13 mouse cellular contexts compared by ENCODE assay signal in genomic region chr9:103759829-103760228, GRCm38 (mm10). TPM values are rescaled to one million over a fixed set of nuclear protein-coding genes. Genes with fewer than 3 reads are reported as not detected.
DNase-seq lines count a peak whose midpoint lies in the region; ATAC-seq and TF ChIP-seq lines count a peak whose summit lies in the region.
"Had no signal": no experiment of that assay in that cellular context is flagged by ENCODE, and none has a peak within 500 bp of the region (broad histone marks: within the 10 kb centered on the region; RNA-seq: fewer than 3 reads in every experiment).

No protein-coding gene starts in this region.

- no peaks in the 10 kb centered on the region for H3K9me3 ChIP-seq in heart, embryonic 14.5 days (ENCODE audit: control insufficient read depth, low read length)
- H3K9me3 ChIP-seq in forebrain, embryonic 10.5 days = no peaks in the 10 kb centered on the region
- H3K9me3 ChIP-seq in hindbrain, postnatal 0 days (ENCODE audit: low read length) = no peaks in the 10 kb centered on the region
- H3K9me3 ChIP-seq: intestine, embryonic 15.5 days had no signal

- H3K9ac ChIP-seq in heart, embryonic 14.5 days (ENCODE audit: low read length) = peak overlapping the region; percentile 83
- no peak overlapping the region for H3K9ac ChIP-seq in hindbrain, postnatal 0 days (replicated peaks; ENCODE audit: low read length)
- H3K9ac ChIP-seq: intestine, embryonic 15.5 days had no signal

- intact Hi-C loops in heart, postnatal 25 days (cut with DNase I) = loop anchor here (1.0 to 2.0 kb wide), 4 partner anchors 136 to 270 kb away; no protein-coding TSS in a partner anchor

- no peaks in the 10 kb centered on the region for H3K36me3 ChIP-seq in heart, embryonic 14.5 days (ENCODE audit: control insufficient read depth, insufficient read depth, low read length)
- no peaks in the 10 kb centered on the region for H3K36me3 ChIP-seq in forebrain, embryonic 10.5 days (replicated peaks)
- no peaks in the 10 kb centered on the region for H3K36me3 ChIP-seq in hindbrain, postnatal 0 days (ENCODE audit: insufficient read depth, low read length)
- H3K36me3 ChIP-seq: intestine, embryonic 15.5 days had no signal

- peak overlapping the region; percentile 40 to 64; a peak in 3 of 4 replicates for H3K4me3 ChIP-seq in heart, embryonic 14.5 days (ENCODE audit: control insufficient read depth in 1 of 2, insufficient read depth in 1 of 2, low read depth in 1 of 2, low read length in 2 of 2)
- peak overlapping the region; percentile 92; the same call in 1 of the 2 replicates for H3K4me3 ChIP-seq in cortical plate, adult 2 months (ENCODE audit: insufficient read depth, low read length)
- H3K4me3 ChIP-seq in forebrain, embryonic 10.5 days = peak overlapping the region; percentile 30; the same call in 1 of the 2 replicates
- H3K4me3 ChIP-seq in hindbrain, postnatal 0 days (ENCODE audit: low read length) = no peak overlapping the region; the same call in 1 of the 2 replicates

- H3K4me1 ChIP-seq in heart, embryonic 14.5 days (ENCODE audit: control insufficient read depth in 2 of 2, insufficient read depth in 2 of 2, low read length in 2 of 2) = peaks cover 8 to 24% of the 10 kb centered on the region in 2 experiments
- H3K4me1 ChIP-seq in cortical plate, adult 2 months (ENCODE audit: control insufficient read depth, insufficient read depth, low read length) = no peaks in the 10 kb centered on the region
- H3K4me1 ChIP-seq in forebrain, embryonic 10.5 days = peaks cover 36% of the 10 kb centered on the region
- H3K4me1 ChIP-seq in hindbrain, postnatal 0 days (ENCODE audit: insufficient read depth, low read length) = 0 out of 2 replicates have a peak, but pooled peaks cover 9% of the 10 kb centered on the region

- no peak for DNase-seq in heart, postnatal 25 days (ENCODE audit: low spot score)
- no peak for DNase-seq in forebrain, embryonic 10.5 days (ENCODE audit: extremely low spot score, low spot score)
- DNase-seq in hindbrain, postnatal 0 days (ENCODE audit: low spot score) = no peak
- no peak for DNase-seq in layer of hippocampus, adult 8-10 months (ENCODE audit: low spot score in 2 of 2)
- no peak for DNase-seq in urinary bladder, postnatal 4 days (ENCODE audit: low spot score in 2 of 2)
- DNase-seq: adrenal gland, postnatal 10 days; thymus, postnatal 36 days had no signal

- no peak for ATAC-seq in heart, embryonic 14.5 days (ENCODE audit: insufficient number of reproducible peaks, insufficient read depth, low FRiP score, low read depth)
- no peak for ATAC-seq in hindbrain, postnatal 0 days
- no peak for ATAC-seq in megakaryocyte progenitor cell, adult 5-6 weeks (replicated peaks; ENCODE audit: poor library complexity)
- ATAC-seq: CD4-positive, CD25-positive, alpha-beta regulatory T cell, adult 4 months; lung, postnatal 0 days had no signal

- peak overlapping the region; percentile 77 for H3K4me2 ChIP-seq in heart, embryonic 14.5 days (ENCODE audit: low read length)
- H3K4me2 ChIP-seq in hindbrain, postnatal 0 days (ENCODE audit: low read depth, low read length) = peak overlapping the region; percentile 85

- TF ChIP-seq POLR2A in cortical plate, adult 2 months (IDR thresholded peaks at IDR 0.05; ENCODE audit: extremely low read depth, insufficient read depth, low read length) = no peak

- H3K27me3 ChIP-seq in heart, embryonic 14.5 days (ENCODE audit: control insufficient read depth, insufficient read depth, low read length) = no peaks in the 10 kb centered on the region
- H3K27me3 ChIP-seq in forebrain, embryonic 10.5 days (ENCODE audit: poor library complexity, severe bottlenecking) = peaks cover 52% of the 10 kb centered on the region
- H3K27me3 ChIP-seq in hindbrain, postnatal 0 days (ENCODE audit: insufficient read depth, low read length) = peaks cover 4% of the 10 kb centered on the region; the same call in 1 of the 2 replicates

- 13% methylated on average over 9 of the region's 9 CpGs for WGBS in heart, embryonic 14.5 days
- 68% methylated on average over 9 of the region's 9 CpGs for WGBS in forebrain, embryonic 10.5 days
- WGBS in hindbrain, postnatal 0 days = 46% methylated on average over 9 of the region's 9 CpGs

- peak overlapping the region; percentile 11 to 64; a peak in 3 of 4 replicates for H3K27ac ChIP-seq in heart, embryonic 14.5 days (replicated peaks in 1 of 2; ENCODE audit: control insufficient read depth in 1 of 2, insufficient read depth in 1 of 2, low read depth in 2 of 2, low read length in 2 of 2)
- H3K27ac ChIP-seq in cortical plate, adult 2 months (ENCODE audit: insufficient read depth, low read length) = no peak overlapping the region
- H3K27ac ChIP-seq in forebrain, embryonic 10.5 days = no peak overlapping the region
- H3K27ac ChIP-seq in hindbrain, postnatal 0 days = no peak overlapping the region
- H3K27ac ChIP-seq: intestine, embryonic 15.5 days had no signal

- no peak for TF ChIP-seq CTCF in cortical plate, adult 2 months (IDR thresholded peaks at IDR 0.05; ENCODE audit: extremely low read depth, insufficient read depth, low read length)
- TF ChIP-seq CTCF in hindbrain, postnatal 0 days (IDR thresholded peaks at IDR 0.05; ENCODE audit: low read depth) = no peak

RNA-seq across cellular contexts. Expression of gene Tmem108, which starts 1.8 kb away (rescaled TPM):
- 68.3 and 74.3 TPM in 2 replicates for polyA plus RNA-seq in heart, embryonic 14.5 days (2014; fragmentation: Nextera tagmentation; extraction: Ambion mirVana)
- 1 to 10 TPM; 3.8 to 6.1 TPM for total RNA-seq in heart, postnatal 25 days (2021)
- 21.4 and 23.3 TPM in 2 replicates for polyA plus RNA-seq in cortical plate, adult 2 months (2012; rRNA removed)
- polyA plus RNA-seq in forebrain, embryonic 10.5 days (2016; fragmentation: Nextera tagmentation; extraction: Ambion mirVana) = 14.1 and 16.7 TPM in 2 replicates
- 21.5 and 23.3 TPM in 2 replicates for total RNA-seq in hindbrain, postnatal 0 days (2014; rRNA removed)
- polyA plus RNA-seq in hindbrain, postnatal 0 days (2015; fragmentation: Nextera tagmentation; extraction: Ambion mirVana) = 23.8 and 24.4 TPM in 2 replicates
- 0.37 and 0.73 TPM in 2 replicates for total RNA-seq in megakaryocyte progenitor cell, adult 5-6 weeks (2015)
- 0.04 and 0.81 TPM in 2 replicates for total RNA-seq in megakaryocyte progenitor cell, adult 5-6 weeks (2017)
- total RNA-seq in layer of hippocampus, adult 8-10 months (2022) = 10 to 100 TPM; 30.3 to 35.6 (median 33.9) TPM

Comparison
In these comparisons a context has a peak if more than half of its experiments do, and no peak if none do; other contexts are left out.
1. H3K27ac ChIP-seq: peak in heart, embryonic 14.5 days (2 of 2); none in cortical plate, adult 2 months (single experiment), forebrain, embryonic 10.5 days (single experiment) and hindbrain, postnatal 0 days (single experiment).